Mouse (Mus musculus) brain, embryonic 14.5 days (tissue): Measurements from ENCODE around the gene Ccer2.

Experiments used
- CTCF ChIP-seq: fragments of 200-500 bp; IDR thresholded peaks from 2 replicates; pipeline ENCODE4 v1.5.1; 2012; ENCODE audit warnings: inconsistent platforms, mild to moderate bottlenecking, moderate library complexity, borderline replicate concordance; ENCODE audit not compliant: insufficient read depth, insufficient read length; ENCODE audit errors: extremely low read depth
- POLR2A ChIP-seq: fragments of 200-500 bp; IDR thresholded peaks from 2 replicates; pipeline ENCODE4 v1.6.1; 2012; ENCODE audit warnings: mild to moderate bottlenecking, inconsistent platforms, borderline replicate concordance; ENCODE audit not compliant: poor library complexity, insufficient read depth, insufficient read length, severe bottlenecking; ENCODE audit errors: extremely low read depth

GRCm38 (mm10) chr7:28756079-28756478 lies at the start of gene Ccer2:
- TF ChIP-seq POLR2A: no peak
- TF ChIP-seq CTCF: no peak
